In the genomic region with DNA sequence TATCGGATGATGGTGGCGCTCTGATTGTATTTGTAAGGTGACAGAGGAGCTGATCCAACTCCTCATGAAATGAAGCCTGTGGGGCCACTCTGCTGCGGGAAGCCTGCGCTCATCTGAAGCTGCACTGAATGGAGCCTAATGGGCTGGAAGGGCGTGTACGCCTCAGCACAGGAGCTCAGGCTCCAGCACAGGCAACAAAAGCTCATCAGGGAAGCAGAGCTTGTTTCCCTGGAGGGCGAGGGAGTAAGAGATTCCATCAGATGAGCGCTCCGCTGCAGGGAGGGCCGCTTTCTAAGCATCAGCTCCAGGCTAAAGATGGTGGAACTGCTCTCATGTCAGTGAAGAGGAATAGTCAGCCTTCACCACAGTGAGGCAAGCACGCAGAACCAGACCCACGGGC, we compare ENCODE assay signal across 13 mouse cellular contexts. TPM values are rescaled to one million over a fixed set of nuclear protein-coding genes. Genes with fewer than 3 reads are reported as not detected.
DNase-seq lines count a peak whose midpoint lies in the region; ATAC-seq lines count a peak whose summit lies in the region.
"Had no signal": no experiment of that assay in that cellular context is flagged by ENCODE, and none has a peak within 500 bp of the region (broad histone marks: within the 10 kb centered on the region; RNA-seq: fewer than 3 reads in every experiment).

No protein-coding gene starts in this region.

- H3K27ac ChIP-seq in neural tube, embryonic 13.5 days (replicated peaks): peak overlapping the region; percentile 46; the same call in 1 of the 2 replicates
- no peak overlapping the region for H3K27ac ChIP-seq in midbrain, embryonic 11.5 days (ENCODE audit: low read depth, low read length)
- H3K27ac ChIP-seq: limb, embryonic 15.5 days; lung, embryonic 15.5 days had no signal

- no peaks in the 10 kb centered on the region for H3K27me3 ChIP-seq in neural tube, embryonic 13.5 days
- no peaks in the 10 kb centered on the region for H3K27me3 ChIP-seq in midbrain, embryonic 11.5 days (ENCODE audit: control insufficient read depth, insufficient read depth, low read length)
- H3K27me3 ChIP-seq: limb, embryonic 15.5 days; lung, embryonic 15.5 days had no signal

- H3K9me3 ChIP-seq in neural tube, embryonic 13.5 days: no peaks in the 10 kb centered on the region
- H3K9me3 ChIP-seq in midbrain, embryonic 11.5 days (ENCODE audit: control insufficient read depth, low read length): no peaks in the 10 kb centered on the region
- H3K9me3 ChIP-seq: limb, embryonic 15.5 days; lung, embryonic 15.5 days had no signal

- H3K36me3 ChIP-seq in neural tube, embryonic 13.5 days: peaks cover 65% of the 10 kb centered on the region
- H3K36me3 ChIP-seq in midbrain, embryonic 11.5 days (ENCODE audit: control insufficient read depth, insufficient read depth, low read length): peaks cover 16% of the 10 kb centered on the region

- no peaks in the 10 kb centered on the region for H3K4me1 ChIP-seq in neural tube, embryonic 13.5 days (replicated peaks)
- H3K4me1 ChIP-seq in midbrain, embryonic 11.5 days (ENCODE audit: control insufficient read depth, insufficient read depth, low read length): no peaks in the 10 kb centered on the region
- H3K4me1 ChIP-seq: lung, embryonic 15.5 days had no signal

- no peak overlapping the region for H3K4me3 ChIP-seq in neural tube, embryonic 13.5 days
- H3K4me3 ChIP-seq in midbrain, embryonic 11.5 days (ENCODE audit: low read depth, low read length): no peak overlapping the region
- H3K4me3 ChIP-seq: limb, embryonic 15.5 days; lung, embryonic 15.5 days had no signal

- H3K9ac ChIP-seq in neural tube, embryonic 13.5 days: no peak overlapping the region
- H3K9ac ChIP-seq in midbrain, embryonic 11.5 days (ENCODE audit: low read length): no peak overlapping the region
- H3K9ac ChIP-seq: limb, embryonic 15.5 days; lung, embryonic 15.5 days had no signal

- ATAC-seq in neural tube, embryonic 13.5 days (ENCODE audit: low read depth): 0 out of 2 replicates have a peak, but pooled peaks have one; percentile 27
- ATAC-seq in midbrain, embryonic 11.5 days (ENCODE audit: low FRiP score): no peak
- ATAC-seq: inflammation-experienced regulatory T-cells, adult 6 months had no signal

- peak; percentile 47 for DNase-seq in embryo, embryonic 10 days (ENCODE audit: low spot score)
- no peak for DNase-seq in embryo, embryonic 9.5 days (ENCODE audit: extremely low spot score)
- DNase-seq in neural tube, embryonic 10.5 days (ENCODE audit: extremely low spot score, low spot score): no peak
- DNase-seq in midbrain, embryonic 11.5 days (ENCODE audit: low spot score, missing footprints): peak; percentile 69
- no peak for DNase-seq in ovary, postnatal 10 days (ENCODE audit: low spot score)
- DNase-seq in MN1 (ENCODE audit: low spot score): no peak
- DNase-seq in yolk sac, embryonic 10.5 days (ENCODE audit: low spot score): no peak
- DNase-seq: cerebellum, postnatal 36 days; kidney, postnatal 10 days had no signal

- no peak overlapping the region for H3K4me2 ChIP-seq in neural tube, embryonic 13.5 days
- no peak overlapping the region for H3K4me2 ChIP-seq in midbrain, embryonic 11.5 days
- H3K4me2 ChIP-seq: limb, embryonic 15.5 days; lung, embryonic 15.5 days had no signal

- WGBS in neural tube, embryonic 13.5 days: 33% methylated on average over 12 of the region's 12 CpGs
- 28% methylated on average over 12 of the region's 12 CpGs for WGBS in midbrain, embryonic 11.5 days

RNA-seq across cellular contexts. Expression of a gene that starts 16.7 kb away (rescaled TPM):
- 60.7 and 63.3 TPM in 2 replicates for polyA plus RNA-seq in neural tube, embryonic 13.5 days (2015; fragmentation: Nextera tagmentation; extraction: Ambion mirVana)
- 67.4 and 67.8 TPM in 2 replicates for polyA plus RNA-seq in midbrain, embryonic 11.5 days (2014; fragmentation: Nextera tagmentation; extraction: Ambion mirVana)

RNA-seq across cellular contexts. Expression of a gene that starts 16.7 kb away (rescaled TPM):
- 632 and 651 TPM in 2 replicates for polyA plus RNA-seq in neural tube, embryonic 13.5 days (2015; fragmentation: Nextera tagmentation; extraction: Ambion mirVana)
- 896 and 929 TPM in 2 replicates for polyA plus RNA-seq in midbrain, embryonic 11.5 days (2014; fragmentation: Nextera tagmentation; extraction: Ambion mirVana)

RNA-seq across cellular contexts. Expression of a gene that starts 27.8 kb away (rescaled TPM):
- polyA plus RNA-seq in neural tube, embryonic 13.5 days (2015; fragmentation: Nextera tagmentation; extraction: Ambion mirVana): 47.1 and 56.8 TPM in 2 replicates
- 55.0 and 63.3 TPM in 2 replicates for polyA plus RNA-seq in midbrain, embryonic 11.5 days (2014; fragmentation: Nextera tagmentation; extraction: Ambion mirVana)

RNA-seq across cellular contexts. Expression of a gene that starts 59.9 kb away (rescaled TPM):
- 0.13 and 0.18 TPM in 2 replicates for polyA plus RNA-seq in neural tube, embryonic 13.5 days (2015; fragmentation: Nextera tagmentation; extraction: Ambion mirVana)
- 0.04 and 0.14 TPM in 2 replicates for polyA plus RNA-seq in midbrain, embryonic 11.5 days (2014; fragmentation: Nextera tagmentation; extraction: Ambion mirVana)
- polyA plus RNA-seq: inflammation-experienced regulatory T-cells, adult 6 months; limb, embryonic 15.5 days; lung, embryonic 15.5 days had no signal

Comparison
In these comparisons a context has a peak if more than half of its experiments do, and no peak if none do; other contexts are left out.
1. DNase-seq: peak in embryo, embryonic 10 days (single experiment) and midbrain, embryonic 11.5 days (single experiment); none in embryo, embryonic 9.5 days (single experiment), neural tube, embryonic 10.5 days (single experiment), ovary, postnatal 10 days (single experiment), MN1 (single experiment) and yolk sac, embryonic 10.5 days (single experiment).